Comparison of ENCODE assay signal across 24 mouse cellular contexts in the genomic region with DNA sequence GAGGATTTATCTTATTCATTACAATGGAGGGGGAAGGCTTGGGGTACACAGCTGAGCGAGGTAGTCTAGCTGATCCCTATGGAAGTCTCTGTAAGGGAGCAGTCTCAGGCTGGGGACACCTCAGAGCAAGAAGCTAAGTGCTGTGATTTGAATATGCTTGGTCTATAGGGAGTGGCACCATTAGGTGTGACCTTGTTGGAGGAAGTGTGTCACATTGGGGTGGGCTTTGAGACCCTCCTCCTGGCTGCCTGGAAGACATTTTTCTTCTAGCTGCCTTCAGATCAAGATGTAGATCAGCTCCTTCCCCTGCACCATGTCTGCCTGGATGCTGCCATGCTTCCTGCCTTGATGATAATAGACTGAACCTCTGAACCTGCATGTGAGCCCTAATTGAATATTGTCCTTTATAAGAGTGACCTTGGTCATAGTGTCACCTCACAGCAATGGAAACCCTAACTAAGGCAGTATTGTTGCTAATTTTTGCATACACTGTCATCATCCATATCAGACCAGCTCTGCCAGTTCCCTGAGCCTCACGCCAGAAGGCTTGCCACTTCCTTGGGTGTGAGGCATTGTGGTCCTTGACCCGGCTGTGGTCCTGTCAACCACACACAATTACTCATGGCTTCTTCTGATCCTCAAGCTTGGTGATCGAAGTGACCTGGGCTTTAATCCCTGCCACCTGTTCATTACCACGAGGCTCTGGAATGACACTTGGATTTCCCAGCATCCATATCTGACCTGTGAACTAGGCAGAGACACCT. TPM values are rescaled to one million over a fixed set of nuclear protein-coding genes. Genes with fewer than 3 reads are reported as not detected.
DNase-seq lines count a peak whose midpoint lies in the region; ATAC-seq lines count a peak whose summit lies in the region.
"Had no signal": no experiment of that assay in that cellular context is flagged by ENCODE, and none has a peak within 500 bp of the region (broad histone marks: within the 10 kb centered on the region; RNA-seq: fewer than 3 reads in every experiment).

No protein-coding gene starts in this region.

- H3K4me1 ChIP-seq in intestine, embryonic 14.5 days (replicated peaks; ENCODE audit: control insufficient read depth, insufficient read depth, low read length) = no peaks in the 10 kb centered on the region
- H3K4me1 ChIP-seq in intestine, embryonic 15.5 days (replicated peaks) = peaks cover 4% of the 10 kb centered on the region; the same call in 1 of the 2 replicates
- no peaks in the 10 kb centered on the region; the same call in 1 of the 2 replicates for H3K4me1 ChIP-seq in intestine, embryonic 16.5 days (ENCODE audit: control insufficient read depth, insufficient read depth, low read length)
- H3K4me1 ChIP-seq in liver, embryonic 12.5 days = peaks cover 8% of the 10 kb centered on the region
- H3K4me1 ChIP-seq: hindbrain, embryonic 12.5 days had no signal

- peak; percentile 62 for DNase-seq in adrenal gland, adult 2 months
- no peak for DNase-seq in adrenal gland, postnatal 14 days
- DNase-seq in intestine, embryonic 14.5 days (ENCODE audit: low spot score) = peak; percentile 41
- DNase-seq: adrenal gland, postnatal 10 days; cerebellum, adult 11-12 months; cerebellum, adult 9-10 months; cerebellum, postnatal 36 days; gastrocnemius, adult 2 months; gastrocnemius, postnatal 25 days; heart, adult 2 months; heart, postnatal 4 days; kidney, adult 11 months had no signal

- no peak overlapping the region for H3K4me3 ChIP-seq in intestine, embryonic 14.5 days (ENCODE audit: low read depth, low read length)
- no peak overlapping the region for H3K4me3 ChIP-seq in intestine, embryonic 15.5 days (replicated peaks)
- H3K4me3 ChIP-seq in intestine, embryonic 16.5 days (ENCODE audit: low read length) = no peak overlapping the region
- H3K4me3 ChIP-seq in liver, embryonic 12.5 days = no peak overlapping the region
- H3K4me3 ChIP-seq: embryonic facial prominence, embryonic 13.5 days; gastrocnemius, adult 2 months; heart, adult 2 months; heart, embryonic 13.5 days; hindbrain, embryonic 12.5 days had no signal

- no peak for ATAC-seq in intestine, embryonic 14.5 days (replicated peaks; ENCODE audit: low FRiP score, low TSS enrichment, low read depth)
- ATAC-seq in intestine, embryonic 15.5 days = no peak
- 0 out of 2 replicates have a peak, but pooled peaks have one; percentile 14 for ATAC-seq in intestine, embryonic 16.5 days
- ATAC-seq in granulocyte monocyte progenitor cell, adult 5-6 weeks (replicated peaks; ENCODE audit: poor library complexity, severe bottlenecking) = no peak
- ATAC-seq in liver, embryonic 12.5 days = no peak
- ATAC-seq: forebrain, embryonic 14.5 days; hindbrain, postnatal 0 days had no signal

- no peak overlapping the region for H3K4me2 ChIP-seq in intestine, embryonic 14.5 days (ENCODE audit: low read length)
- no peak overlapping the region for H3K4me2 ChIP-seq in intestine, embryonic 15.5 days (replicated peaks)
- no peak overlapping the region for H3K4me2 ChIP-seq in intestine, embryonic 16.5 days (ENCODE audit: low read depth, low read length)
- no peak overlapping the region for H3K4me2 ChIP-seq in liver, embryonic 12.5 days
- H3K4me2 ChIP-seq: embryonic facial prominence, embryonic 13.5 days; heart, embryonic 13.5 days; hindbrain, embryonic 12.5 days had no signal

- H3K9ac ChIP-seq in intestine, embryonic 14.5 days (ENCODE audit: low read length) = no peak overlapping the region
- H3K9ac ChIP-seq in intestine, embryonic 15.5 days = no peak overlapping the region
- H3K9ac ChIP-seq in intestine, embryonic 16.5 days (ENCODE audit: low read depth, low read length) = no peak overlapping the region
- no peak overlapping the region for H3K9ac ChIP-seq in liver, embryonic 12.5 days
- H3K9ac ChIP-seq: embryonic facial prominence, embryonic 13.5 days; heart, embryonic 13.5 days; hindbrain, embryonic 12.5 days had no signal

- no peaks in the 10 kb centered on the region for H3K27me3 ChIP-seq in intestine, embryonic 14.5 days (replicated peaks; ENCODE audit: control insufficient read depth, insufficient read depth, low read length)
- H3K27me3 ChIP-seq in intestine, embryonic 15.5 days (replicated peaks) = no peaks in the 10 kb centered on the region
- H3K27me3 ChIP-seq in intestine, embryonic 16.5 days (replicated peaks; ENCODE audit: control insufficient read depth, insufficient read depth, low read length) = no peaks in the 10 kb centered on the region
- peaks cover 33% of the 10 kb centered on the region for H3K27me3 ChIP-seq in liver, embryonic 12.5 days (replicated peaks)
- H3K27me3 ChIP-seq: hindbrain, embryonic 12.5 days had no signal

- WGBS in intestine, embryonic 14.5 days = 74% methylated on average over 5 of the region's 5 CpGs
- 77% methylated on average over 5 of the region's 5 CpGs for WGBS in intestine, embryonic 15.5 days
- 78% methylated on average over 5 of the region's 5 CpGs for WGBS in intestine, embryonic 16.5 days
- 45% methylated on average over 5 of the region's 5 CpGs for WGBS in liver, embryonic 12.5 days (ENCODE audit: insufficient replicate concordance)

- no peaks in the 10 kb centered on the region for H3K36me3 ChIP-seq in intestine, embryonic 14.5 days (ENCODE audit: control insufficient read depth, insufficient read depth, low read length)
- H3K36me3 ChIP-seq in intestine, embryonic 15.5 days = no peaks in the 10 kb centered on the region
- no peaks in the 10 kb centered on the region for H3K36me3 ChIP-seq in intestine, embryonic 16.5 days (ENCODE audit: control insufficient read depth, insufficient read depth, low read length)
- no peaks in the 10 kb centered on the region for H3K36me3 ChIP-seq in liver, embryonic 12.5 days
- H3K36me3 ChIP-seq: embryonic facial prominence, embryonic 13.5 days; heart, embryonic 13.5 days; hindbrain, embryonic 12.5 days had no signal

- H3K27ac ChIP-seq in intestine, embryonic 14.5 days (ENCODE audit: low read depth) = no peak overlapping the region
- H3K27ac ChIP-seq in intestine, embryonic 15.5 days = no peak overlapping the region
- H3K27ac ChIP-seq in intestine, embryonic 16.5 days (ENCODE audit: low read length) = no peak overlapping the region
- no peak overlapping the region for H3K27ac ChIP-seq in liver, embryonic 12.5 days
- H3K27ac ChIP-seq: embryonic facial prominence, embryonic 13.5 days; gastrocnemius, adult 2 months; heart, adult 2 months; heart, embryonic 13.5 days; hindbrain, embryonic 12.5 days; hindbrain, postnatal 0 days had no signal

- no peaks in the 10 kb centered on the region for H3K9me3 ChIP-seq in intestine, embryonic 14.5 days (ENCODE audit: control insufficient read depth, low read length)
- no peaks in the 10 kb centered on the region for H3K9me3 ChIP-seq in intestine, embryonic 15.5 days
- no peaks in the 10 kb centered on the region for H3K9me3 ChIP-seq in intestine, embryonic 16.5 days (ENCODE audit: control insufficient read depth, low read length)
- no peaks in the 10 kb centered on the region for H3K9me3 ChIP-seq in liver, embryonic 12.5 days (replicated peaks)
- H3K9me3 ChIP-seq: embryonic facial prominence, embryonic 13.5 days; heart, embryonic 13.5 days; hindbrain, embryonic 12.5 days had no signal

RNA-seq across cellular contexts. Expression of a gene that starts 19.1 kb away (rescaled TPM):
- under 1 TPM in 1 of 2 experiments, not detected in 1; 0.23 TPM for total RNA-seq in adrenal gland, adult 2 months (2021)
- 0.42 and 0.51 TPM in 2 replicates for polyA plus RNA-seq in adrenal gland, adult 2 months (2012; rRNA removed)
- not detected in 2 replicates for total RNA-seq in adrenal gland, postnatal 14 days (2021)
- polyA plus RNA-seq in intestine, embryonic 14.5 days (2014; fragmentation: Nextera tagmentation; extraction: Ambion mirVana) = 0.09 and 0.28 TPM in 2 replicates
- polyA plus RNA-seq in intestine, embryonic 15.5 days (2015; fragmentation: Nextera tagmentation; extraction: Ambion mirVana) = 0.46 and 1.00 TPM in 2 replicates
- polyA plus RNA-seq in intestine, embryonic 16.5 days (2015; fragmentation: Nextera tagmentation; extraction: Ambion mirVana) = 0.65 and 0.88 TPM in 2 replicates
- total RNA-seq in granulocyte monocyte progenitor cell, adult 5-6 weeks (2014; fragmentation: Nextera tagmentation) = not detected in 2 replicates
- total RNA-seq in granulocyte monocyte progenitor cell, adult 5-6 weeks (2017) = not detected in 2 replicates
- not detected in 2 replicates for polyA plus RNA-seq in liver, embryonic 12.5 days (2016; fragmentation: Nextera tagmentation; extraction: Ambion mirVana)
- total RNA-seq: adrenal gland, postnatal 10 days; gastrocnemius, adult 2 months; gastrocnemius, postnatal 25 days; heart, adult 2 months; heart, postnatal 4 days; hindbrain, postnatal 0 days had no signal
- polyA plus RNA-seq: C2C12; forebrain, embryonic 14.5 days; heart, adult 2 months; heart, embryonic 13.5 days; heart, postnatal 0 days; hindbrain, embryonic 12.5 days; hindbrain, postnatal 0 days had no signal

RNA-seq across cellular contexts. Expression of a gene that starts 27.3 kb away (rescaled TPM):
- total RNA-seq in adrenal gland, adult 2 months (2021) = 100 to 1,000 TPM; 118 to 140 TPM
- 378 and 412 TPM in 2 replicates for polyA plus RNA-seq in adrenal gland, adult 2 months (2012; rRNA removed)
- total RNA-seq in adrenal gland, postnatal 14 days (2021) = 106 and 107 TPM in 2 replicates
- 186 and 190 TPM in 2 replicates for polyA plus RNA-seq in intestine, embryonic 14.5 days (2014; fragmentation: Nextera tagmentation; extraction: Ambion mirVana)
- 149 and 166 TPM in 2 replicates for polyA plus RNA-seq in intestine, embryonic 15.5 days (2015; fragmentation: Nextera tagmentation; extraction: Ambion mirVana)
- polyA plus RNA-seq in intestine, embryonic 16.5 days (2015; fragmentation: Nextera tagmentation; extraction: Ambion mirVana) = 157 and 174 TPM in 2 replicates
- 48.8 and 80.1 TPM in 2 replicates for total RNA-seq in granulocyte monocyte progenitor cell, adult 5-6 weeks (2014; fragmentation: Nextera tagmentation)
- 88.7 and 94.7 TPM in 2 replicates for total RNA-seq in granulocyte monocyte progenitor cell, adult 5-6 weeks (2017)
- 108 and 115 TPM in 2 replicates for polyA plus RNA-seq in liver, embryonic 12.5 days (2016; fragmentation: Nextera tagmentation; extraction: Ambion mirVana)

RNA-seq across cellular contexts. Expression of a gene that starts 27.6 kb away (rescaled TPM):
- 10 to 100 TPM; 32.9 to 46.8 TPM for total RNA-seq in adrenal gland, adult 2 months (2021)
- polyA plus RNA-seq in adrenal gland, adult 2 months (2012; rRNA removed) = 54.8 and 55.0 TPM in 2 replicates
- total RNA-seq in adrenal gland, postnatal 14 days (2021) = 29.0 and 33.6 TPM in 2 replicates
- 26.7 and 30.4 TPM in 2 replicates for polyA plus RNA-seq in intestine, embryonic 14.5 days (2014; fragmentation: Nextera tagmentation; extraction: Ambion mirVana)
- polyA plus RNA-seq in intestine, embryonic 15.5 days (2015; fragmentation: Nextera tagmentation; extraction: Ambion mirVana) = 39.9 and 40.2 TPM in 2 replicates
- 22.6 and 26.2 TPM in 2 replicates for polyA plus RNA-seq in intestine, embryonic 16.5 days (2015; fragmentation: Nextera tagmentation; extraction: Ambion mirVana)
- total RNA-seq in granulocyte monocyte progenitor cell, adult 5-6 weeks (2014; fragmentation: Nextera tagmentation) = 20.6 and 26.9 TPM in 2 replicates
- 16.6 and 17.0 TPM in 2 replicates for total RNA-seq in granulocyte monocyte progenitor cell, adult 5-6 weeks (2017)
- polyA plus RNA-seq in liver, embryonic 12.5 days (2016; fragmentation: Nextera tagmentation; extraction: Ambion mirVana) = 24.4 and 24.7 TPM in 2 replicates

RNA-seq across cellular contexts. Expression of a gene that starts 34.3 kb away (rescaled TPM):
- total RNA-seq in adrenal gland, adult 2 months (2021) = 10 to 100 TPM; 58.3 to 81.0 TPM
- 182 and 186 TPM in 2 replicates for polyA plus RNA-seq in adrenal gland, adult 2 months (2012; rRNA removed)
- 65.6 and 67.0 TPM in 2 replicates for total RNA-seq in adrenal gland, postnatal 14 days (2021)
- 48.0 and 49.1 TPM in 2 replicates for polyA plus RNA-seq in intestine, embryonic 14.5 days (2014; fragmentation: Nextera tagmentation; extraction: Ambion mirVana)
- polyA plus RNA-seq in intestine, embryonic 15.5 days (2015; fragmentation: Nextera tagmentation; extraction: Ambion mirVana) = 41.1 and 42.4 TPM in 2 replicates
- polyA plus RNA-seq in intestine, embryonic 16.5 days (2015; fragmentation: Nextera tagmentation; extraction: Ambion mirVana) = 41.7 and 43.7 TPM in 2 replicates
- total RNA-seq in granulocyte monocyte progenitor cell, adult 5-6 weeks (2014; fragmentation: Nextera tagmentation) = 11.3 and 24.4 TPM in 2 replicates
- 17.3 and 18.7 TPM in 2 replicates for total RNA-seq in granulocyte monocyte progenitor cell, adult 5-6 weeks (2017)
- polyA plus RNA-seq in liver, embryonic 12.5 days (2016; fragmentation: Nextera tagmentation; extraction: Ambion mirVana) = 24.5 and 25.1 TPM in 2 replicates

RNA-seq across cellular contexts. Expression of a gene that starts 37.0 kb away (rescaled TPM):
- total RNA-seq in adrenal gland, adult 2 months (2021) = not detected
- polyA plus RNA-seq in adrenal gland, adult 2 months (2012; rRNA removed) = 1.9 TPM in 2 replicates
- total RNA-seq in adrenal gland, postnatal 14 days (2021) = 1.1 TPM in 1 of 2 replicates, not detected in the other
- polyA plus RNA-seq in intestine, embryonic 14.5 days (2014; fragmentation: Nextera tagmentation; extraction: Ambion mirVana) = not detected in 2 replicates
- polyA plus RNA-seq in intestine, embryonic 15.5 days (2015; fragmentation: Nextera tagmentation; extraction: Ambion mirVana) = 0.45 TPM in 1 of 2 replicates, not detected in the other
- polyA plus RNA-seq in intestine, embryonic 16.5 days (2015; fragmentation: Nextera tagmentation; extraction: Ambion mirVana) = 0.44 TPM in 1 of 2 replicates, not detected in the other
- total RNA-seq in granulocyte monocyte progenitor cell, adult 5-6 weeks (2014; fragmentation: Nextera tagmentation) = not detected in 2 replicates
- not detected in 2 replicates for total RNA-seq in granulocyte monocyte progenitor cell, adult 5-6 weeks (2017)
- 0.29 and 0.31 TPM in 2 replicates for polyA plus RNA-seq in liver, embryonic 12.5 days (2016; fragmentation: Nextera tagmentation; extraction: Ambion mirVana)
- total RNA-seq: ES-E14; gastrocnemius, adult 2 months; gastrocnemius, postnatal 25 days; heart, adult 2 months; heart, postnatal 4 days; hindbrain, postnatal 0 days had no signal
- polyA plus RNA-seq: embryonic facial prominence, embryonic 13.5 days; heart, adult 2 months; hindbrain, postnatal 0 days had no signal
